21 mouse cellular contexts compared by ENCODE assay signal in the genomic region with DNA sequence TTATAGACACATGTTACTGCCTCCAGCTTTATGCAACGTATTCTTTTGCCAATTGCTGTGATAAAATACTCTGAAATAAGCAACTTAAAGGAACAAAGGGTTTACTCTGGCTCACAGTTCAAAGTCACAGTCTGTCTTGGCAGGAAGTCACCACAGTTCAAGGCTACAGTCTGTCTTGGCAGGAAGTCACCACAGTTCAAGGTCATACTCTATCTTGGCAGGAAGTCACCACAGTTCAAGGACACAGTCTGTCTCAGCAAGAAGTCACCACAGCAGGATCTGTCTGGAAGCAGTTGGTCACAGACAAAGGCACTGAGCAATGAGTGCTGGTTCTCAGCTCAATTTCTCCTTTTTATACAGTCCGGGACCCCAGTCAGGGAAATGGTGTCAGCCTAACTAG.
"Had no signal": no experiment of that assay in that cellular context is flagged by ENCODE, and none has a peak within 500 bp of the region (broad histone marks: within the 10 kb centered on the region; RNA-seq: fewer than 3 reads in every experiment).

No protein-coding gene starts in this region.

- H3K27me3 ChIP-seq: heart, embryonic 12.5 days; hindbrain, embryonic 12.5 days; intestine, embryonic 15.5 days; limb, embryonic 12.5 days; liver, embryonic 13.5 days had no signal

- H3K27ac ChIP-seq: gastrocnemius, adult 2 months; heart, adult 2 months; hindbrain, embryonic 10.5 days; hindbrain, embryonic 12.5 days; hindbrain, embryonic 14.5 days; intestine, embryonic 15.5 days; layer of hippocampus, adult 2 months; limb, embryonic 10.5 days; limb, embryonic 12.5 days; liver, embryonic 13.5 days had no signal

- DNase-seq: gastrocnemius, adult 2 months; gastrocnemius, postnatal 10 days; gastrocnemius, postnatal 25 days; heart, adult 2 months; heart, postnatal 10 days; heart, postnatal 4 days; kidney, adult 18-20 months; kidney, adult 8-10 months; kidney, postnatal 10 days; kidney, postnatal 25 days; kidney, postnatal 4 days; liver; liver, embryonic 13.5 days had no signal

- H3K4me1 ChIP-seq: heart, embryonic 12.5 days; hindbrain, embryonic 10.5 days; hindbrain, embryonic 12.5 days; intestine, embryonic 15.5 days; limb, embryonic 10.5 days; limb, embryonic 12.5 days; liver, embryonic 13.5 days had no signal

- H3K9me3 ChIP-seq: hindbrain, embryonic 10.5 days; hindbrain, embryonic 12.5 days; intestine, embryonic 15.5 days; limb, embryonic 10.5 days; limb, embryonic 12.5 days; liver, embryonic 13.5 days had no signal

- H3K4me3 ChIP-seq: gastrocnemius, adult 2 months; heart, adult 2 months; heart, embryonic 12.5 days; hindbrain, embryonic 10.5 days; hindbrain, embryonic 12.5 days; intestine, embryonic 15.5 days; layer of hippocampus, adult 2 months; limb, embryonic 10.5 days; limb, embryonic 12.5 days; liver, embryonic 13.5 days had no signal

- H3K36me3 ChIP-seq: heart, embryonic 12.5 days; hindbrain, embryonic 10.5 days; hindbrain, embryonic 12.5 days; intestine, embryonic 15.5 days; limb, embryonic 10.5 days; limb, embryonic 12.5 days; liver, embryonic 13.5 days had no signal
